Mouse (Mus musculus): ENCODE results near the gene Bpifa2. TPM values are rescaled to one million over a fixed set of nuclear protein-coding genes. Genes with fewer than 3 reads are reported as not detected.

The Bpifa2 gene
- polyA plus RNA-seq (2015; fragmentation: Nextera tagmentation; extraction: Ambion mirVana) = not detected in 2 replicates

- no peaks in the 10 kb centered on the region for H3K27me3 ChIP-seq (ENCODE audit: control insufficient read depth, insufficient read depth, low read depth, low read length)
- no peak within 1 kb of the TSS for H3K4me2 ChIP-seq (ENCODE audit: low read length)
- ATAC-seq = no peak
- no peak within 1 kb of the TSS for H3K4me3 ChIP-seq (ENCODE audit: low read depth, low read length)
- no peaks in the 10 kb centered on the region for H3K9me3 ChIP-seq (replicated peaks; ENCODE audit: control insufficient read depth, low read length, poor library complexity, severe bottlenecking)
- 73% methylated on average over 3 of the region's 3 CpGs for WGBS
- H3K36me3 ChIP-seq (ENCODE audit: control insufficient read depth, insufficient read depth, low read length) = no peaks in the 10 kb centered on the region
- H3K4me1 ChIP-seq (ENCODE audit: control insufficient read depth, insufficient read depth, low read length) = no peaks in the 10 kb centered on the region
- H3K27ac ChIP-seq (ENCODE audit: low read length) = no peak within 1 kb of the TSS
- H3K9ac ChIP-seq (ENCODE audit: low read depth, low read length) = no peak within 1 kb of the TSS
These were observed at the start of gene Bpifa2 for GRCm38 (mm10) chr2:154007965-154008364. Gene Bpifa2, plus strand, starts transcription at chr2:154008265.

GRCm38 (mm10) chr2:153962821-153963331 lies 45.2 kb upstream of the Bpifa2 start:
- no peaks in the 10 kb centered on the region for H3K27me3 ChIP-seq (ENCODE audit: control insufficient read depth, insufficient read depth, low read depth, low read length)
- no peaks in the 10 kb centered on the region for H3K36me3 ChIP-seq (ENCODE audit: control insufficient read depth, insufficient read depth, low read length)
- 77% methylated on average over 4 of the region's 4 CpGs for WGBS
- H3K9me3 ChIP-seq (replicated peaks; ENCODE audit: control insufficient read depth, low read length, poor library complexity, severe bottlenecking) = no peaks in the 10 kb centered on the region
- H3K4me3 ChIP-seq (ENCODE audit: low read depth, low read length) = no peak overlapping the region
- no peak for ATAC-seq
- H3K4me2 ChIP-seq (ENCODE audit: low read length) = no peak overlapping the region
- H3K4me1 ChIP-seq (ENCODE audit: control insufficient read depth, insufficient read depth, low read length) = no peaks in the 10 kb centered on the region
- H3K27ac ChIP-seq (ENCODE audit: low read length) = no peak overlapping the region
- no peak overlapping the region for H3K9ac ChIP-seq (ENCODE audit: low read depth, low read length)

GRCm38 (mm10) chr2:153963334-153963733 lies 44.7 kb upstream of the Bpifa2 start:
- WGBS = 92% methylated on average over 1 of the region's 1 CpGs
- ATAC-seq = no peak
- no peaks in the 10 kb centered on the region for H3K27me3 ChIP-seq (ENCODE audit: control insufficient read depth, insufficient read depth, low read depth, low read length)

GRCm38 (mm10) chr2:153970221-153970620 lies 37.8 kb upstream of the Bpifa2 start:
- no peak for ATAC-seq
- H3K4me1 ChIP-seq (ENCODE audit: control insufficient read depth, insufficient read depth, low read length) = no peaks in the 10 kb centered on the region
- no peaks in the 10 kb centered on the region for H3K36me3 ChIP-seq (ENCODE audit: control insufficient read depth, insufficient read depth, low read length)
- H3K4me3 ChIP-seq (ENCODE audit: low read depth, low read length) = no peak overlapping the region
- H3K4me2 ChIP-seq (ENCODE audit: low read length) = no peak overlapping the region
- H3K27ac ChIP-seq (ENCODE audit: low read length) = no peak overlapping the region
- H3K9ac ChIP-seq (ENCODE audit: low read depth, low read length) = no peak overlapping the region
- no peaks in the 10 kb centered on the region for H3K9me3 ChIP-seq (replicated peaks; ENCODE audit: control insufficient read depth, low read length, poor library complexity, severe bottlenecking)
- WGBS = 64% methylated on average over 5 of the region's 5 CpGs
- H3K27me3 ChIP-seq (ENCODE audit: control insufficient read depth, insufficient read depth, low read depth, low read length) = no peaks in the 10 kb centered on the region

More at GRCm38 (mm10) chr2:153963334-153963733, 44.7 kb upstream of the Bpifa2 start:
- Histone ChIP-seq H3K4me2 (ENCODE audit: low read length) (no peak overlapping the region), H3K27ac (ENCODE audit: low read length) (no peak overlapping the region), H3K4me1 (ENCODE audit: control insufficient read depth, insufficient read depth, low read length) (no peaks in the 10 kb centered on the region), H3K9me3 (replicated peaks; ENCODE audit: control insufficient read depth, low read length, poor library complexity, severe bottlenecking) (no peaks in the 10 kb centered on the region), H3K4me3 (ENCODE audit: low read depth, low read length) (no peak overlapping the region), H3K9ac (ENCODE audit: low read depth, low read length) (no peak overlapping the region), H3K36me3 (ENCODE audit: control insufficient read depth, insufficient read depth, low read length) (no peaks in the 10 kb centered on the region)

GRCm38 (mm10) chr2:153974582-153974981 lies 33.5 kb upstream of the Bpifa2 start, which contains the start of gene Bpifa6:
Gene Bpifa6, plus strand, starts transcription at chr2:153974945.
- Histone ChIP-seq H3K4me2 (ENCODE audit: low read length) (no peak within 1 kb of the TSS), H3K4me3 (ENCODE audit: low read depth, low read length) (no peak within 1 kb of the TSS), H3K27me3 (ENCODE audit: control insufficient read depth, insufficient read depth, low read depth, low read length) (no peaks in the 10 kb centered on the region), H3K4me1 (ENCODE audit: control insufficient read depth, insufficient read depth, low read length) (no peaks in the 10 kb centered on the region), H3K36me3 (ENCODE audit: control insufficient read depth, insufficient read depth, low read length) (no peaks in the 10 kb centered on the region), H3K9ac (ENCODE audit: low read depth, low read length) (no peak within 1 kb of the TSS), H3K9me3 (replicated peaks; ENCODE audit: control insufficient read depth, low read length, poor library complexity, severe bottlenecking) (no peaks in the 10 kb centered on the region), H3K27ac (ENCODE audit: low read length) (no peak within 1 kb of the TSS)
- ATAC-seq = no peak
- WGBS = 92% methylated on average over 5 of the region's 5 CpGs

- H3K9me3 ChIP-seq (replicated peaks; ENCODE audit: control insufficient read depth, low read length, poor library complexity, severe bottlenecking) = no peaks in the 10 kb centered on the region
- H3K27me3 ChIP-seq (ENCODE audit: control insufficient read depth, insufficient read depth, low read depth, low read length) = no peaks in the 10 kb centered on the region
- no peak overlapping the region for H3K4me3 ChIP-seq (ENCODE audit: low read depth, low read length)
- no peaks in the 10 kb centered on the region for H3K4me1 ChIP-seq (ENCODE audit: control insufficient read depth, insufficient read depth, low read length)
- 14% methylated on average over 7 of the region's 7 CpGs for WGBS
- H3K4me2 ChIP-seq (ENCODE audit: low read length) = no peak overlapping the region
- H3K36me3 ChIP-seq (ENCODE audit: control insufficient read depth, insufficient read depth, low read length) = no peaks in the 10 kb centered on the region
- H3K9ac ChIP-seq (ENCODE audit: low read depth, low read length) = no peak overlapping the region
- no peak overlapping the region for H3K27ac ChIP-seq (ENCODE audit: low read length)
- ATAC-seq = 0 out of 2 replicates have a peak, but pooled peaks have one; percentile 28
These were observed 12.3 kb upstream of the Bpifa2 start for GRCm38 (mm10) chr2:153995770-153996169.

- H3K4me3 ChIP-seq (ENCODE audit: low read depth, low read length) = no peak overlapping the region
- no peaks in the 10 kb centered on the region for H3K9me3 ChIP-seq (replicated peaks; ENCODE audit: control insufficient read depth, low read length, poor library complexity, severe bottlenecking)
- 82% methylated on average over 3 of the region's 3 CpGs for WGBS
- H3K36me3 ChIP-seq (ENCODE audit: control insufficient read depth, insufficient read depth, low read length) = no peaks in the 10 kb centered on the region
- ATAC-seq = no peak
- no peaks in the 10 kb centered on the region for H3K27me3 ChIP-seq (ENCODE audit: control insufficient read depth, insufficient read depth, low read depth, low read length)
- no peaks in the 10 kb centered on the region for H3K4me1 ChIP-seq (ENCODE audit: control insufficient read depth, insufficient read depth, low read length)
- no peak overlapping the region for H3K9ac ChIP-seq (ENCODE audit: low read depth, low read length)
- H3K27ac ChIP-seq (ENCODE audit: low read length) = no peak overlapping the region
- no peak overlapping the region for H3K4me2 ChIP-seq (ENCODE audit: low read length)
These were observed 7.6 kb upstream of the Bpifa2 start for GRCm38 (mm10) chr2:154000501-154000900.

- no peak for ATAC-seq
- no peaks in the 10 kb centered on the region for H3K36me3 ChIP-seq (ENCODE audit: control insufficient read depth, insufficient read depth, low read length)
- H3K4me3 ChIP-seq (ENCODE audit: low read depth, low read length) = no peak overlapping the region
- no peaks in the 10 kb centered on the region for H3K4me1 ChIP-seq (ENCODE audit: control insufficient read depth, insufficient read depth, low read length)
- no peaks in the 10 kb centered on the region for H3K9me3 ChIP-seq (replicated peaks; ENCODE audit: control insufficient read depth, low read length, poor library complexity, severe bottlenecking)
- H3K27ac ChIP-seq (ENCODE audit: low read length) = no peak overlapping the region
- no peak overlapping the region for H3K4me2 ChIP-seq (ENCODE audit: low read length)
- no peaks in the 10 kb centered on the region for H3K27me3 ChIP-seq (ENCODE audit: control insufficient read depth, insufficient read depth, low read depth, low read length)
- no peak overlapping the region for H3K9ac ChIP-seq (ENCODE audit: low read depth, low read length)
These were observed 7.0 kb upstream of the Bpifa2 start for GRCm38 (mm10) chr2:154001056-154001455.

GRCm38 (mm10) chr2:154004456-154004855 lies 3.6 kb upstream of the Bpifa2 start:
- 16% methylated on average over 1 of the region's 1 CpGs for WGBS

More at GRCm38 (mm10) chr2:154004456-154004855, 3.6 kb upstream of the Bpifa2 start:
- ATAC-seq = no peak
- Histone ChIP-seq H3K27me3 (ENCODE audit: control insufficient read depth, insufficient read depth, low read depth, low read length) (no peaks in the 10 kb centered on the region), H3K9me3 (replicated peaks; ENCODE audit: control insufficient read depth, low read length, poor library complexity, severe bottlenecking) (no peaks in the 10 kb centered on the region), H3K9ac (ENCODE audit: low read depth, low read length) (no peak overlapping the region), H3K36me3 (ENCODE audit: control insufficient read depth, insufficient read depth, low read length) (no peaks in the 10 kb centered on the region), H3K4me3 (ENCODE audit: low read depth, low read length) (no peak overlapping the region), H3K4me1 (ENCODE audit: control insufficient read depth, insufficient read depth, low read length) (no peaks in the 10 kb centered on the region), H3K27ac (ENCODE audit: low read length) (no peak overlapping the region), H3K4me2 (ENCODE audit: low read length) (no peak overlapping the region)

Measured in midbrain, embryonic 16.5 days (tissue).